Mouse (Mus musculus): ENCODE results near the gene Mgat4c. TPM values are rescaled to one million over a fixed set of nuclear protein-coding genes. Genes with fewer than 3 reads are reported as not detected.

Gene Mgat4c
- not detected for total RNA-seq (2022)

DNA sequence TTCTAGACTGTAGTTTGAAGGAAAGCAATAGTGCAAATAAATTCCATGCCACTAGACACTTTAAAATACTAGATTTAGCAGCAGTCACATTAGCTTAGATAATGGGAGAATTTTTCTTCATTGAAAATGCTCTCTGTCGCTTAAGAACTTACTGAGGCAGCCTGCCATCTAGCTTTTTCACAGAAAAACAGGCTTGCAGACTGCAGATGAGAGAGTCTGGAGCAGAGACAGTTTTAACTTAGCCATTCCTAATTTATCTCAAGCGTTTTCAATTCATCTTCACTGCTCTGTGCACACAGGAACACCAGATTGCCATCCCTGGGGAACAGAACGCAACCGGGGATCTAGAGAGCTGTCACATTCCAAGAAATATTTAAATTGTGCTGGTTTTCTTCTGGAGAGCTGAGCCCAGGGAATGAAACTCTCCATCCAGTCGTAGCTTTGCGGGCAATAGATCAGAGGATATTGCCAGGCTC is at the start of gene Mgat4c:
TSS of gene Mgat4c (plus strand) at position 51 of the 476 bp plus-strand sequence.
- no peak for DNase-seq (ENCODE audit: low spot score)

DNA sequence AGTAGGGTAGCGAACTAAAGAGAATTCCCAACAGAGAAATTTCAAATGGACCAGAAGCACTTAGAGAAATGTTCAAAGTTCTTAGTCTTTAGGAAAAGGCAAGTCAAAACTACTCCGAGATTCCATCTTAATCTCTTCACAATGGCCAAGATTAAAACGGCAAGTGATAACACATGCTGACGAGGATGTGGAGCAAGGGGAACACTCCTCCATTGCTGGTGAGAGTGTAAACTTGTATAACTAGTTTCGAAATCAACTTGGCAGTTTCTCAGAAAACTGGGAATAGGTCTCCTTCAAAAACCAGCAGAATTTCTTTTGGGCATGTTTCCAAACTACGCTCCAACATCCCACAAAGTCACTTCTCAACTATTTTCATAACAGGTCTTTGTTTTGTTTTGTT is 46.0 kb upstream of the Mgat4c start:
- no peak for DNase-seq (ENCODE audit: low spot score)

DNA sequence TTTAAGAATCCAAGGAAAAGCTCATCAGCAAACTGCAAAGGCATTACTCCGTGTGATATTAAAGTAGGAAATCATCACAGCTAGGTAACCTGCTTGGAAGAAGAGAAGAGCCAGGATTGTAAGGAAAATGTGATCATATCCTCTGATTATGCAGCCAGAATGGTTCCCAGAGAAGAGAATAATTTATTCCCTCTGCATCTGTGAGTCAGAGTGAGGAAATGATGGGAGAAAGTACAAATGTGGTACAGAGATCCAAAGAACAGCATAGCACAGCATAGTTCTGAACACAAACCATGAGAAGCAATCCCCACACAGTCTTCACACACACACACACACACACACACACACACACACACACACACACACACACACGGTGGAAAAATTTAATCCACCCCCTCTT is 40.2 kb upstream of the Mgat4c start:
- no peak for DNase-seq (ENCODE audit: low spot score)

- no peak for DNase-seq (ENCODE audit: low spot score)
These were observed 627 bp downstream of the Mgat4c start for GRCm38 (mm10) chr10:101681914-101682313.

GRCm38 (mm10) chr10:101761828-101762227 is 80.5 kb downstream of the Mgat4c start:
- no peak for DNase-seq (ENCODE audit: low spot score)

- DNase-seq (ENCODE audit: low spot score): no peak
These were observed 89.4 kb downstream of the Mgat4c start for GRCm38 (mm10) chr10:101770688-101771087.

DNA sequence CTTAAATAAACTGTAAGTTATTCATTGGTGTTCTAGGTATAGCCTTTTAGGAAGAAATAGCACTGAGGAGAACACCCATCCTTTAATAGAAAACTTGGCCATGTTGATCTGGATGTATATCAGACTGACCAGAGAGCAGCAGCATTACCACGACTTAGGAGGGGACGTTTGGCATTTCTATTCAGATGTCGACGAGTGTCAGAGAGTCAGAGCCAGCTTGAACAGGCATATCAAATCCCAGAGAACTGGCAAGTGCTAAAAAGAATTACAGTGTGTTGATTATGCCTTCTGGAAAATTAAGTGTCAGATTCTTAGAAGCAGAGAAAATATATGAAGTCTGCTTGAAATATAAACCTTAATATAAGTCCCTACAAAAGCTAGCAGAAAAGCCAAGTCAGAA is 89.9 kb downstream of the Mgat4c start:
- no peak for DNase-seq (ENCODE audit: low spot score)

DNA sequence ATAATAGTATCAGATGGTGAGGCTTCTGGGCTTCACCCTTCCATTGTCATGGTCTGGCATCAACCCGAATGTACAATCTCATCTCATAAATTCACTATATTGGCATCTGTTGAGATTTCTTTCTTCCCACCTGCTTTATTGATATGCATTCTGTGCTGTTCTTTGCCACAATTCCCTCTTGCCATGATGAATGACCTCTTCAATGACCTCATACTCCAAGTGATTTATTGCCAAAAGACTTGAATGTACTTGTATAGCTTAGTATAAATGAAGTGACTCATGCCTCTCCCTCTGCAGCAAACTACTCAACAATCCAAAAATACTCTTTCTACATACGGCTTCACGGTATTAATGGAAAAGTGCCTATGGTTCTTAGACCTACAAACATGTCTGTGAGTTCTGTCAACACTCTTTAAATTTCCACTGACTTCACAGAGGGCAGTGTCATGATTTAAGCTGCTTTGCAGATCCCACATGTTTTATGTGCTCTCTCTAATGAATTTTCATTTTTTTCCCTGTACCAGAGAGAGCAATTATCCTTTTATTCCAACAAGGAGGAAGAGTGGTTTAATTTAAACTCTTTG is 102.0 kb downstream of the Mgat4c start:
- DNase-seq (ENCODE audit: low spot score): no peak

GRCm38 (mm10) chr10:101795507-101795906 is 114.2 kb downstream of the Mgat4c start:
- DNase-seq (ENCODE audit: low spot score): no peak

DNA sequence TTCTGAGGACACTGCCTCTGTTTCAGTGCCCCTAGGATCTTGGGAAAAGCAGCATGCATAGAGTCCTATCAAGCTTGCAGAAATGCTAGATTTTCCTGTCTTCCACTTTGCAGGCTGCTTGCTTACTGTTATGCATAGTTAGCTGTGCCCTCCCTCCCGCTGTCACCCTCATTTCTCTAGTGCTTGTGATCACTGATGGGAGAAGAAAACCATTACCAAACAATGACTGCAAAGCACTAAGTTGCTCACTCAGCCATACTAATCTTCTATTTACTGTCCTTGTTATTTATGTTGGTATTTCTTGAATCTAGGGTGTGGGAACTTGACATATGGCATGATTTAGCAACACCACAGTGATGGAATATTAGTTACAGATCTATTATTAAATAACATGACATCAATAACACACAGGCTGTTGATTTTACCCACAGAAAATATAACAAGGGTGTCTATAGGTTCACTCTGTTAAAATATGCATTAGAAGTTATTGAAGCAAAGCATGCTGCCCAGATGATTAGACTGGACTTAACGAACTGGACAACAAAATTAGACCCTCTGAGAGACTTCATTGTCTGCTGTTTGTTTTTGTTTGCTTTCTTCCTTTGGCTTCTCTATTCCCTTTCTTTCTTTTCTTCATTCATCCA is 117.7 kb downstream of the Mgat4c start:
- no peak for DNase-seq (ENCODE audit: low spot score)

GRCm38 (mm10) chr10:101808768-101809167 is 127.5 kb downstream of the Mgat4c start:
- DNase-seq (ENCODE audit: low spot score): no peak

DNA sequence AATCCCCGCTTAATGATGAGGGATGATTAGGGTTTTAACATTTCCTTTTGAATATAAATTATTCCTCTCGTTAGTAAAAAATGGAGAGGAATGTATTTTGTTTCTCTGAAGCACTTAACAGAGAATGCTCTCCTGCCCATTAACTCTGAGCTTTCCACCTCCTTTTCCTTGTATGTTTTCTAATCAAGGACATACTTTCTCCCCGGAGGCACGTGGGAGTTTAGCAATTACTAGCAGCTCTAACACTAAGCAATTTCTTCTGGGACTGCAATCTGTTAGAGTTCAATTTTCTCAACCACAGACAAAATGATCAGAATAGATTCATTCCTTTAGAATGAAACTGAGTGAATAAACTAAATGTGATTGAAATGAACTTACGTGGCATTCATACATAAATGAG is 135.6 kb downstream of the Mgat4c start:
- DNase-seq (ENCODE audit: low spot score): no peak

- no peak for DNase-seq (ENCODE audit: low spot score)
These were observed 146.7 kb downstream of the Mgat4c start for GRCm38 (mm10) chr10:101827944-101828343.

DNA sequence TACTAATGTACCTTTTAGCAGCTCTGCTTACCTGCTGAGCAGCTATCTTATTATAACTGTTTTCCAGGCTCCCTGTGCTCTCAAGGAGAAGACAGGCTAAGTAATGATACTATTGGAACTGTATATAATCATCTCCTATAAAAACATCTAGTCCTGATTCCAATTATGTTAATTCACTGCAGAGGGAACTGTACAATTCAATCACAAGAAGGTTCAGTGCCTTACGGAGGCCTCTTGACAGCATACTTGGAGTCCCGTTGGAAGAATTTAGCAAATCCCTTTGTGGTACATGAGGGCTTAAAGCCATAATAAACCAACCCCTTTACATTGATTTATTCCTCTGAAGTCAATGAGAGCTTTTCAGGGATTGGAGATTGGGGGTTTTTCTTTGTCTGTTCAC is 174.8 kb downstream of the Mgat4c start:
- DNase-seq (ENCODE audit: low spot score): no peak

- no peak for DNase-seq (ENCODE audit: low spot score)
These were observed 208.6 kb downstream of the Mgat4c start for GRCm38 (mm10) chr10:101889866-101890265.

GRCm38 (mm10) chr10:101917328-101917814 is 236.1 kb downstream of the Mgat4c start:
- DNase-seq (ENCODE audit: low spot score): no peak

GRCm38 (mm10) chr10:101997612-101998011 is 316.3 kb downstream of the Mgat4c start:
- DNase-seq (ENCODE audit: low spot score): no peak

GRCm38 (mm10) chr10:102042513-102042912 is 361.2 kb downstream of the Mgat4c start:
- no peak for DNase-seq (ENCODE audit: low spot score)

- no peak for DNase-seq (ENCODE audit: low spot score)
These were observed 374.9 kb downstream of the Mgat4c start for GRCm38 (mm10) chr10:102056218-102056617.

GRCm38 (mm10) chr10:102056975-102057565 is 375.8 kb downstream of the Mgat4c start:
- DNase-seq (ENCODE audit: low spot score): no peak

GRCm38 (mm10) chr10:102074541-102075398 is 393.5 kb downstream of the Mgat4c start:
- DNase-seq (ENCODE audit: low spot score): no peak

- DNase-seq (ENCODE audit: low spot score): no peak
These were observed 441.9 kb downstream of the Mgat4c start for GRCm38 (mm10) chr10:102123153-102123552.
